Mouse (Mus musculus): ENCODE results near the gene Tns3. TPM values are rescaled to one million over a fixed set of nuclear protein-coding genes. Genes with fewer than 3 reads are reported as not detected.

Gene Tns3
- polyA plus RNA-seq, 1 experiment: 23.4 TPM

DNA sequence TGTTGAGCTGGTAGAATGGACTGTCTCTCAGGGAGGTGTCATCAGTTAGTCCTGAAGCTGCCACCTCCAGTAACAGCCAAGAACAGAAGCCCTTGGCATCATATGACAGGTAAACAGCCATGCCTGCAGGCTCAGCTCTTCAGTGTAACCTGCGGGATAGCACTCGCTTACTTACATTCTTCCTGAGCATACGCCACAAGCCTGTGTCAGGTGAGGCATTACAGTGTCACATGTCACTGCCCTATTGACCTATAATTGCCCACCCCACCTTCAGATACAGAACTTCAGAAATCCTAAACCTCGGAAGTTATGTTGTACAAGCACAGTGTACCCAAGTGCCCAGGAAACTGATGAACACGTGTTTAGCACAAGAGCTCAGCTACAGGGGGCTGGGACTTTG lies 68.7 kb downstream of the Tns3 start:
- H3K4me3 ChIP-seq: no peak overlapping the region
- H3K27me3 ChIP-seq (ENCODE audit: control insufficient read depth, insufficient read depth, insufficient read length): no peaks in the 10 kb centered on the region
- no peak overlapping the region for H3ac ChIP-seq (ENCODE audit: control insufficient read depth, insufficient read length)
- no peak overlapping the region for H3K4me2 ChIP-seq (ENCODE audit: low read depth)
- no peak for TF ChIP-seq SRF (IDR thresholded peaks at IDR 0.05; ENCODE audit: control insufficient read depth, insufficient read length, low read depth)
- no peak for TF ChIP-seq REST (IDR thresholded peaks at IDR 0.05; ENCODE audit: insufficient read depth, insufficient read length)
- no peak for TF ChIP-seq CEBPB (IDR thresholded peaks at IDR 0.05; ENCODE audit: insufficient read depth, poor library complexity, severe bottlenecking)
- no peak for TF ChIP-seq MAX (IDR thresholded peaks at IDR 0.05; ENCODE audit: low read depth)
- no peak for TF ChIP-seq TCF3 (IDR thresholded peaks at IDR 0.05; ENCODE audit: insufficient read length, low read depth)
- no peak for TF ChIP-seq TCF12 (IDR thresholded peaks at IDR 0.05; ENCODE audit: insufficient read depth, poor library complexity, severe bottlenecking)
- no peak for TF ChIP-seq POLR2AphosphoS2 (IDR thresholded peaks at IDR 0.05; ENCODE audit: insufficient read length, low read depth)
- TF ChIP-seq POLR2A (IDR thresholded peaks at IDR 0.05; ENCODE audit: insufficient read length, low read depth): no peak
- TF ChIP-seq MYOD1 (IDR thresholded peaks at IDR 0.05; ENCODE audit: control insufficient read depth in 1 of 3, insufficient read length in 2 of 3, low read depth in 2 of 3): no peak
- TF ChIP-seq MYOG (IDR thresholded peaks at IDR 0.05; ENCODE audit: control insufficient read depth in 1 of 3, insufficient read depth in 1 of 3, insufficient read length in 2 of 3, low read depth in 2 of 3): no peak
- TF ChIP-seq E2F4 (IDR thresholded peaks at IDR 0.05; ENCODE audit: insufficient read depth): no peak
- TF ChIP-seq USF1 (IDR thresholded peaks at IDR 0.05; ENCODE audit: low read depth): no peak
- peaks cover 14% of the 10 kb centered on the region for H3K79me2 ChIP-seq (ENCODE audit: control insufficient read depth, insufficient read depth)
- H3K36me3 ChIP-seq (ENCODE audit: control insufficient read depth, insufficient read depth): peaks cover 4% of the 10 kb centered on the region

DNA sequence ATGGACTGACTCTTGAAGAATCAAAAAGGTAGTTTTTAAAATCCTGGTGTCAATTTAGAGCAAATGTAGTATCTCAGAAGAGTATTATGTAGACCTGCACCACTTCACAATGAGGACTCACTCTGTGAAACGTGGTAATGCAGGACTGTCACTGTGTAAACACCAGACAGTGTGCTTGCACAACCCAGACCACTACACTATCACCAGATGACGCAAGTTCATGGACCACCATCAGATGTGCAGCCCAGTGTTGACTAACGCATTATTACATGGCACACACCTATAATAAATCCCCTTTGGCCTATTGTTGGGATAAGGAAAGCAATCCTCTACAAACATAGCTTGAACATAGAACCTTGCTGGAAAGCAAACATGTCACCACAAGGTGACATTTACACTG lies 71.2 kb downstream of the Tns3 start:
- Histone ChIP-seq H3K27me3 (ENCODE audit: control insufficient read depth, insufficient read depth, insufficient read length) (no peaks in the 10 kb centered on the region), H3K36me3 (ENCODE audit: control insufficient read depth, insufficient read depth) (no peaks in the 10 kb centered on the region), H3K79me2 (ENCODE audit: control insufficient read depth, insufficient read depth) (peaks cover 14% of the 10 kb centered on the region), H3K4me2 (ENCODE audit: low read depth) (no peak overlapping the region), H3ac (ENCODE audit: control insufficient read depth, insufficient read length) (no peak overlapping the region), H3K4me3 (no peak overlapping the region)
- TF ChIP-seq MYOG (IDR thresholded peaks at IDR 0.05; ENCODE audit: control insufficient read depth in 1 of 3, insufficient read depth in 1 of 3, insufficient read length in 2 of 3, low read depth in 2 of 3) (no peak), MAX (IDR thresholded peaks at IDR 0.05; ENCODE audit: low read depth) (no peak), TCF3 (IDR thresholded peaks at IDR 0.05; ENCODE audit: insufficient read length, low read depth) (no peak), POLR2AphosphoS2 (IDR thresholded peaks at IDR 0.05; ENCODE audit: insufficient read length, low read depth) (no peak), POLR2A (IDR thresholded peaks at IDR 0.05; ENCODE audit: insufficient read length, low read depth) (no peak), SRF (IDR thresholded peaks at IDR 0.05; ENCODE audit: control insufficient read depth, insufficient read length, low read depth) (no peak), REST (IDR thresholded peaks at IDR 0.05; ENCODE audit: insufficient read depth, insufficient read length) (no peak), E2F4 (IDR thresholded peaks at IDR 0.05; ENCODE audit: insufficient read depth) (no peak), CEBPB (IDR thresholded peaks at IDR 0.05; ENCODE audit: insufficient read depth, poor library complexity, severe bottlenecking) (no peak), USF1 (IDR thresholded peaks at IDR 0.05; ENCODE audit: low read depth) (no peak), MYOD1 (IDR thresholded peaks at IDR 0.05; ENCODE audit: control insufficient read depth in 1 of 3, insufficient read length in 2 of 3, low read depth in 2 of 3) (no peak), TCF12 (IDR thresholded peaks at IDR 0.05; ENCODE audit: insufficient read depth, poor library complexity, severe bottlenecking) (no peak)

DNA sequence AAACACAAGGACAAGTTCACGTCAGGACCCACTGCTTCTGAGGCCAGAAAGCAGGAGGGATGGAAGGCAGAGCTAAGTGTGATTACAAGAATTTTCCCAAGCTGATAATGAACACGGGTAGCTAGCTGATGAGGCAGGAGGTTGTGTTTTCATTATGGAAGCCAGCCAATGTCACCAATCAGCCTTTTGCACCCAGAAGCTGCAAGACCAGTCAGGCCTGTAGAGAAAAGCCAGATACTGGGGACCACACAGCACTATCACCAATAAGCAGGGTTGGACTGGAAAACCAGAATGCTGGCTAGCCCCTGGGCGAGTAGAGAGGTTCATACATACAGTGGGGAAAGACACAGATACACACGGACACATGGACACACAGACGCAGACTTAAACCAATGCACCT lies 73.1 kb downstream of the Tns3 start:
- Histone ChIP-seq H3K36me3 (ENCODE audit: control insufficient read depth, insufficient read depth) (no peaks in the 10 kb centered on the region), H3K4me2 (ENCODE audit: low read depth) (no peak overlapping the region), H3ac (ENCODE audit: control insufficient read depth, insufficient read length) (no peak overlapping the region), H3K79me2 (ENCODE audit: control insufficient read depth, insufficient read depth) (peaks cover 14% of the 10 kb centered on the region), H3K4me3 (no peak overlapping the region), H3K27me3 (ENCODE audit: control insufficient read depth, insufficient read depth, insufficient read length) (no peaks in the 10 kb centered on the region)
- TF ChIP-seq TCF3 (IDR thresholded peaks at IDR 0.05; ENCODE audit: insufficient read length, low read depth): no peak
- no peak for TF ChIP-seq MYOD1 (IDR thresholded peaks at IDR 0.05; ENCODE audit: control insufficient read depth in 1 of 3, insufficient read length in 2 of 3, low read depth in 2 of 3)
- no peak for TF ChIP-seq MAX (IDR thresholded peaks at IDR 0.05; ENCODE audit: low read depth)
- no peak for TF ChIP-seq SRF (IDR thresholded peaks at IDR 0.05; ENCODE audit: control insufficient read depth, insufficient read length, low read depth)
- TF ChIP-seq E2F4 (IDR thresholded peaks at IDR 0.05; ENCODE audit: insufficient read depth): no peak
- no peak for TF ChIP-seq MYOG (IDR thresholded peaks at IDR 0.05; ENCODE audit: control insufficient read depth in 1 of 3, insufficient read depth in 1 of 3, insufficient read length in 2 of 3, low read depth in 2 of 3)
- no peak for TF ChIP-seq USF1 (IDR thresholded peaks at IDR 0.05; ENCODE audit: low read depth)
- no peak for TF ChIP-seq CEBPB (IDR thresholded peaks at IDR 0.05; ENCODE audit: insufficient read depth, poor library complexity, severe bottlenecking)
- TF ChIP-seq POLR2A (IDR thresholded peaks at IDR 0.05; ENCODE audit: insufficient read length, low read depth): no peak
- TF ChIP-seq TCF12 (IDR thresholded peaks at IDR 0.05; ENCODE audit: insufficient read depth, poor library complexity, severe bottlenecking): no peak
- TF ChIP-seq REST (IDR thresholded peaks at IDR 0.05; ENCODE audit: insufficient read depth, insufficient read length): no peak
- no peak for TF ChIP-seq POLR2AphosphoS2 (IDR thresholded peaks at IDR 0.05; ENCODE audit: insufficient read length, low read depth)

DNA sequence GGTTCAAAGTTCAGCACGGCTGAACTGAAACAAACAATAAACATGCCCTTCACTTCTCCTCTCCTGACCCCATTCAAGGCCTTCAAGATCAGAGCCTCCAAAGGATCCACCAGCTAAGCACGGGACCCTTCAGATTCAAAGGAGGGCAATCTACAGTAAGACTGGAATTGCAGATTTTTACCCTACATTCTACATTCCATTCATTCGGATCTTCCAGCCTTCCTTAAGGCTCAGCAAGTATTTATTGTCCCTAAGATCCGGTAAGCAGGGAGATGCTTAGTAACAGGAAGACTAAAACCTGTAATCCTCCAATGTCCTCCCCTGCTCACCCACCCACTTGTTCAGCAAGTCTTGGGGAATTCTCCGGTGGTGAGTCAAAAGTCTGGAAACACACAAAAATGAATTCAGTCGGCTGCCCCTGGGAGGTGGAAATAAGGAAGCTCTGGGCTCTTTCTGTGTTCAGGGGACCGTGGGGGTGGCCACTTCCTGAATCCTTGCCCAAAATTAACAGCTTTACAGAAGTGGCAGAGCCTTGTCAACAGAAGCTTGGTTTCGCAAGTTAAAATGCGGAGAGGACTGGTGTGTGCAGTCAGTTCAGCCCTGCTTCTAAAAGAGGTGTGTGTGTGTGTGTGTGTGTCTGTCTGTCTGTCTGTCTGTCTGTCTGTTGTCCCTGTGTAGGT lies 75.0 kb downstream of the Tns3 start:
- H3K4me2 ChIP-seq (ENCODE audit: low read depth): peak overlapping the region; percentile 75
- peaks cover 14% of the 10 kb centered on the region for H3K79me2 ChIP-seq (ENCODE audit: control insufficient read depth, insufficient read depth)
- H3K4me3 ChIP-seq: no peak overlapping the region
- TF ChIP-seq CEBPB (IDR thresholded peaks at IDR 0.05; ENCODE audit: insufficient read depth, poor library complexity, severe bottlenecking) (0 out of 2 replicates have a peak, but pooled peaks have one; percentile 33), MYOD1 (IDR thresholded peaks at IDR 0.05; ENCODE audit: control insufficient read depth in 1 of 3, insufficient read length in 2 of 3, low read depth in 2 of 3) (no peak)
- H3ac ChIP-seq (ENCODE audit: control insufficient read depth, insufficient read length): no peak overlapping the region
- H3K36me3 ChIP-seq (ENCODE audit: control insufficient read depth, insufficient read depth): no peaks in the 10 kb centered on the region
- H3K27me3 ChIP-seq (ENCODE audit: control insufficient read depth, insufficient read depth, insufficient read length): no peaks in the 10 kb centered on the region
